Mouse (Mus musculus): Measurements from ENCODE around the gene Snapc2. TPM values are rescaled to one million over a fixed set of nuclear protein-coding genes. Genes with fewer than 3 reads are reported as not detected.
"Not testable (repeated sequence)": the region's sequence is repeated elsewhere in the genome, so short reads cannot be mapped to it uniquely, and the experiment has no call there.

Snapc2 gene
- total RNA-seq, 2 experiments from 2014 or later, result 14.4 to 14.5 TPM

DNA sequence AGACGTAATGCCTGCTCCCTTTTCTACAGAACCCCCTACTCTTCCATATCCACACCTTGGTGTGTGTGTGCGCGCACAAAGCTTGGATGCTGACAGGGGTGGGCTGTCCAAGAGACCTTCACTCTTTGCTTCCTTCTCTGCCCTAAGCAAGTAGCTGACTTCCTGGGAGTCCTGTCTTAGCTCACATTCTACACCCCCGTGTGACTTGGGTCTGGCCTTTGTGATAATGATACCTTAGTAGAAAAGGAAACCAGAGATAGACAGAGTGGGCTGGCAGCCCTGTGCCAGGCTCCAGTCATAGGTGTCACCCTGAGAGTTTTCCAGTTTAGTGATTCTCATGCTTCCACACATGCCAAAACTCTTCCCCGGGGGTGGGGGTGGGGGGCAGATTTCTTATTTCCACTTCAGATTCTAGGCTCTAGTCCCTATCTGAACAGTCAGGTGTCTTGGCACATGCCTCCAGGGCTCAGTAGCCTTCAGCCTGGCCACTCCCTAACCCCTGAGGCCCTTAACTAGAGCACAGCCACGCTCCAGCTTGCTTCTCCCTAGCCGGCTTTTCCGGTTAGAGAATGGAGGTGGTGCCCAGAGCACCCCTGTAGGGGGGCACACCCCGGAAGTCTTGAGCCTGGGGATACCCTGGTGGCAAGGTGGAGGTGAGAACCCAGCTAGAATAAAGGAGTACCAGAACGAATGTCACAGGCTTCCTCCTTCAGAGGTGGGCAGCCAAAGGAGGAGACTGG lies 22.1 kb upstream of the Snapc2 start:
- intact Hi-C loops (cut with DNase I), result loop anchor here (10.0 kb wide), 1 partner anchor 444 kb away; no protein-coding TSS in a partner anchor
- no peak for DNase-seq

DNA sequence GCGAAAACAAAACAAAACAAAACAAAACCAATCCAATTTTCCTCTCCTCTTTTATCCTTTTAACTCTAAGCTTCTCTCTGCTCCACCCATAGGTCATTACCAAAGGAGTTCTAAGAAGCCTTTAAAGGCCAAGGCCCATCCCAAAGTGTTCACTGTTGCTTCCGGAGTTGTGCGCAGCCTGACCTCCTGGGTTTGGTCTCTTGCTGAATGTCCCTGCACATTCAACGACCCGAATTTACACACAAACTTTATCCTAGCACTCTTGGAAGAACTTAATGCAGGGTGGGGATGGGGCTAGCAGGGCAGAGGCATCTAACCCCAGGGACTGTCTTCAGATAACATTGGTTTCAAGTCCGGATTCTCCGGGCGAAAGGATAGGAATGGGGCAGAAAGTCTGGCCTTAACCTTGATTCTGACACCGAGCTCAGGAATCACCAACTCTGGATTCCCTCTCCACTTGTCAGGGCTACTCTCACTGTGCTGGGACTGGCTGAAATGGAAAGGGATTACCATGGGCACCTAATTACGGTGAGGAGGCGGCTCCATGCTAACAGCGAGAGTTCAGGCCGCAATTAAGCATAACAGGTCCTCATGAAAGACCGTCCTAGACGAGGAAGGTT lies 15.0 kb upstream of the Snapc2 start:
- intact Hi-C loops (cut with DNase I), result loop anchor here (5.0 to 10.0 kb wide), 2 partner anchors 46 to 437 kb away; no protein-coding TSS in a partner anchor
- DNase-seq, result peak; percentile 29 to 40

DNA sequence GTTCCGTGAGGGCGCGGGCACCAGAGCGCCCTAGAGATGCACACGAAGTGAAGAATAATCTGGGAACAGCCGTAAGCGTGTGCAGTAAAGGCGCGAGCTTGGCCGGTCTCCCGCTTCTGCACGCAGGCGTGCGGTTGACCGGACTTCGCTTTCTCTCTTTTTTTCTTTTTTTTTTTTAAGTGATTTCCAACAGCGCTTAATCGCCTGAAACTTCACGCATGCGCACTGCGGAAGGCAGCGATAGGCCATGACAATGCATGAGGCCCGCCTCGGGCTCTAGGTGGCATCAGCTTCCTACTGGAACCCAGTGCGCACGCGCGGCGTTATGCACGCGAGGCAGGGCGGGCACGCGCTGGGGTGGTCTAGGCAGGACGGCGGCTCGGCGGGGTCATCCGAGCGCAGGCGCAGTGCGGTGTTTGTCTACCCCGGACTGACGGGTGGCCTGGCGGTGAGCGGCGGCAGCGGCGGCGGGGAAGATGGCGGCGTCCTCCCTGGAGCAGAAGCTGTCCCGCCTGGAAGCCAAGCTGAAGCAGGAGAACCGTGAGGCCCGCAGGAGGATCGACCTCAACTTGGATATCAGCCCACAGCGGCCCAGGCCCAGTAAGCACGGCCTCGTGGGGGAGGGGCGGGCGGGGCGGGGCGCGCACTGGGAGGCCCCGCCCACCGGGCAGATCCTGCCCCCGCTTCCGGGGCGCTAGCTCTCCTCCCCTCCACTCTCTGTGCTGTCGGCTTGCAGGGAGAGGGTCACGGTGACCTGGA lies 14.3 kb upstream of the Snapc2 start, which contains the start of the genes Map2k7 and Gm49320:
Gene Map2k7 (plus strand): TSS at position 307 of the 759 bp plus-strand sequence.
Gene Gm49320 (plus strand): TSS at position 432 of the 759 bp plus-strand sequence.
- intact Hi-C loops (cut with DNase I), result loop anchor here (5.0 to 10.0 kb wide), 2 partner anchors 46 to 436 kb away; no protein-coding TSS in a partner anchor
- peak; percentile 100 for DNase-seq

DNA sequence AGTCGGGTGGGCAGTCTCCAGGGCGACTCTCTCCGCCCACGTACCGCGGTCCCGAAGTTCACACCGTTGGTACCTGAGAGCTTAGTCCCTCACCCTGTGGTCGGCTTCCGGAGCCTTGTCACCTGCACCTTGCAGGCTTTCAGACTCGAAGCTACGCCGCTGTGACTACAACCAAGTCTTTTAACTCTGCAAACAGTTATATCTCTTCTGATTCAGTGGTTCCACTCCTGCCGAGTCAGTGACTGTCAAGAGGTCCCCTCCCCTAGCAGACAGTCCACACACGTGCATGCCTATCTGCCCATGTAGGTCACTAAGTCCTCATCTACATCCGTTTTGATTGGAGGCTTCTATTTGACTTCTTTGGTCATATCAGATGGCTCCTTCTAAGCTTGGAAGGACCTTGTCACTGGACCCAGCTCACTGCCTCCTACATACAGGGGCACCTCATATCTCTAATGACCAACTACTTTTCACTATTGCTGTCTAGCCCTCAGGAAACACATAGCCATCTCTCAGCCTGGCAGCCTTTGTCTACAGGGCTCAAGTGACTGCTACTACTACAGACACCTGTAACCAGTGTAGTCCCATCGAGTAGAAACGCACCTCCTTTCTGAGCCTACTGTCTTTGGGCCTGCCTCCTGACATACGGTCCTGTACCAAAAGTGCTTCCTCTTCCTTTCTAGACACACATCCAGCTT lies 13.5 kb upstream of the Snapc2 start:
- DNase-seq, result no peak
- intact Hi-C loops (cut with DNase I), result loop anchor here (5.0 to 10.0 kb wide), 2 partner anchors 47 to 435 kb away; no protein-coding TSS in a partner anchor

DNA sequence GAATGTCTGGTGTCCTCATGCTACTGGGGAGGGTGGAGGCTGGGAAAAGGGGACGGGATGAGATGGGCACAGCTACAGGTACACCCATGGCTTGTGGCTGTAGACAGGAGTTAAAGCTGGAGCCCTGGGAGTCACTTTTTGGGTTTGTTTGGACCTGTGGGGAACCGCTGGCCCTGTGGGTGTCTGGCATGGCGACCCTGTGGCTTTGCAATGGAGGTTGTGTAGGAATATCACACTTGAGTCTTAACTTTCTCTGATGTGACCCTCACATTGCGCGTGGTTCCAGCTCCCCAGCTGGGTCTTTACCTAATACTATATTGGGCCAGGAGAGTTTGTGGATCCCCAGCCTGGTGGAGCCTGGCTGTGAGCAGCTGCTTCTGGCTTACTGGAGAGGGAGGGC lies 7.8 kb upstream of the Snapc2 start:
- intact Hi-C loops (cut with DNase I), result no loop called here
- no peak for DNase-seq

DNA sequence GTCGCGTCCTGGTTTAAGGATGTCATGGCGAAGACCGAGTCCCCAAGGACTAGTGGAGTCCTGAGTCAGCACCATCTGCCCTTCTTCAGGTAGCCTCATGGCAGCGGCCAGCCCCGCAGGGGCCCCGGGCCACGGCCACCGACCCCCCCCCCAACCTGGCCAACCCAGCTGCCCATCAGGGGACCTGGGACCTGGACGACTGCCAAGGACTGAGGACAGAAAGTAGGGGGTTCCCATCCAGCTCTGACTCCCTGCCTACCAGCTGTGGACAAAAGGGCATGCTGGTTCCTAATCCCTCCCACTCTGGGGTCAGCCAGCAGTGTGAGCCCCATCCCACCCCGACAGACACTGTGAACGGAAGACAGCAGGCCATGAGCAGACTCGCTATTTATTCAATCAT lies 7.1 kb upstream of the Snapc2 start:
- intact Hi-C loops (cut with DNase I), result no loop called here
- no peak for DNase-seq

DNA sequence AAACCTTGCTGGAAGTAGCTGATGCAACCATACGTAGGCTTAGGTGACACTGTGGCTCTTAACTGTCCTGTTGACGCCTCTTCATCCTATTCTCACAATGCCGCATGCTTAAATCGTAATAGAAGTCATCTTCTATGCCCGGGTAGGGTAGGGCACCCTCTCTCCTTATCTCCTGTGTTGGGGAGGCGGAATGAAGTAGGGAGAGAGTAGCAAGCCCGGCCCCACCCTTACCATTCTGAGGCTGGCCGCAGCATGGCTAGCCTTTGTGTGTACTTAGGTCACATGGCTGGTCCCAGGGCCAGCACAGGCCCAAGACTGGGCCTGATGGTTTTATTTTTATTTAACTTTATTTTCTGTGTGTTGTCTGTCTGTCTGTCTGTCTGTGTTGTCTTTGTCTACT lies 5.6 kb upstream of the Snapc2 start:
- DNase-seq, result no peak
- intact Hi-C loops (cut with DNase I), result no loop called here

DNA sequence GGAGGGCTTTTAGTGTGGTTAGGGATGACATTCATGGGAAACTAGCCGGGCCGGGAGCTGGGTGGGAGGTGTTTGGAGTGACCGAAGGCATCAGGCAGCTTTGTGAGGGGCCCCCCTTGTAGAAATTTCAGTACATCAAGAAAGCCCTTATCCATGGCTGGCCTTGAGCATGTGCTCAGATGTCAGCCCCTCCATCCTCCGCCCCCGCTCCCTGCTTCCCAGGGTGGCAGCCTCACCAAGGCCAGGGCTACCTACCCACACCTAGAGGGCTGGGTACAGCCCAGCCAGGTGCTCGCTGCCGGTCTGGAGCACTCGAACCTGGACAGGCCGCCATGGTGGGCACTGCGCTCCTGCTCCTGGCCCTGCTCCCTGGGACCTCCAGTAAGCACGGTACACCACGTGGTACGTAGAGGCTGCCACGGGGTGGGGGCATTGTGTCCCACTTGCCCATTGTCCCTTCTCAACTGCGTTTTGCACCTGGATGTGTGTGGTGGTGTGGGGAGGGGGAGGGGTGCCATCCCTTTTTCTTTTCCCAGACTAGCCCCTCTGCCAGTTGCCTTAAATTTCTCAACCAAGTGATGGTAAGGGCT lies 4.8 kb upstream of the Snapc2 start, which contains the start of gene Tgfbr3l:
Gene Tgfbr3l (plus strand): TSS at position 264 of the 590 bp plus-strand sequence.
- no peak for DNase-seq
- intact Hi-C loops (cut with DNase I), result no loop called here

DNA sequence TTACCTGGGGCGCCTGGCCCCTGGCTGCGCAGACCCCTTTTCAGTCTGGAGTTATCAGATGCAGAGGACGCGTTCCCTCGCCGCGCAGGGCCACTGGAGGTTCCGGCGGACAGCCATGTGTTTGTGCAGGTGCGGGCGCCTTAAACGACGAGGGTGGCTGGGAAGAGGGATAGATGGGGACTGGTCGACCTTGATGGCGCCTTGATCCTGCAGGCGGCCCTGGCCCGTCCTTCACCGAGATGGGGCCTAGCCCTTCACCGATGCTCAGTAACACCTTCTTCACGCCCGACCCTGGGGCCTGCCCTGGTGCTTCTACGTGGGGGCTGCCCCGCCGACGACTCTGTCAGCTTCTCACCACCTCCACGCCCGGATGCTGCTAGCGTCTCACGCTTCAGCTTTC lies 3.7 kb upstream of the Snapc2 start:
- intact Hi-C loops (cut with DNase I), result no loop called here
- DNase-seq, result peak; percentile 43 to 57

DNA sequence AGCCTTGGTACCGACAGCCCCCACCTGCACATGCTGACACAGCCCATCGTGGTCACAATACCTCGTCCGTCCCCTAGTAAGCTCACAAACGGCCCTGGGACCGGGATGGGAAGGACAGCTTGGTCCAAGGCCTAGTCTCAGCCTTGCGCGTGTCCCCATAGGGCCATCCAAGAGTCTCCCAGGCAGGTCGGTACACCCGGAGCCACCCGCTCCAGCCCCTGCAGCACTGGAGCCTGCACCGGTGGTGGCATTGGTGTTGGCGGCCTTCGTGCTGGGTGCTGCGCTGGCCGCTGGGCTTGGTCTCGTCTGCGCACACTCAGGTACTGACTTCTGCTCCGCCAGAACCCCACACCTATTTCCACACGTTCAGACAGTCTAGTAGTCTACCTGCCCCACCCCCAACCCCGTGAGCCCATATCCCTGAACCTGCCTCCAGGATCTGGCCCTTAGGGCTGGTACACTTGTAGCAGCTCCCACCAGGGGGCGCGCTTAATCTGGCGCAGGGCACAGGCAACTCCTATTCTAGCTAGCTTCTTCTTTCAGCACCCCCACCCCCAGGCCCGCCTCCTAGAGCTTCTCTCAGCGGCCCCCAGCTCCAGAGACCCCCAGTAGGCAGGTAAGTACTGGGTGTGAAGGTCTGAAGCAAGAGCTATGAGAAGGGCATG lies 2.4 kb upstream of the Snapc2 start:
- intact Hi-C loops (cut with DNase I), result loop anchor here (2.0 to 5.0 kb wide), 2 partner anchors 58 to 72 kb away; no protein-coding TSS in a partner anchor
- peak; percentile 89 to 92 for DNase-seq

DNA sequence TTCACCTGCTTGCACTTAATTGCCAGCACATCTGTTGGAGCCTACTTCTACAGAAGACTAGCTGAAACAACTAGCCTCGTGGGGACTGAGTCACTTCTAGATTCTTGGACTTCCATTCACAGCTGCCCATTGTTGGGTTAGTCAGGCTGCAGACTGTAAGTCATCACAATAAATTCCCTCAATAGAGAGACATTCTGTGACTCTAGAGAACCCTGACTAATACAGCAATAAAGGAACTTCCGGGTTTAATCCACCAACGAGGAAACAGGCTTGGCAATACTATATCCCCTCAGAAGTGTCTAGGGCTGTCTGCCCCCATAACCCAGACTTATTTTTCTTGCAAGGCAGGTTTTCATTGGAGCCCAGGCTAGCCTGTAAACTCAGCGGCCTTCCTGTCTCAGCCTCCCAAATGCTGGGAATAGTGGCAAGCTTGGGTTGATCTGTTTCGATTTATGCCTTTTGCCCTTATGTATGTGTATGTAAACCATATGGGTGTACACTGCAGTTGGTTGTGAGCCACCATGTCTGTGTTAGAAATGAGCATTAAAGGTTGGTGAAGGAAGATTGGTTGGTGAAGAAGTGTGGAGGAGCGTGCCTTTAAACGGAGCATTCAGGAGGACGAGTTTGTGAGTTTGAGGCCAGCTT lies 642 bp upstream of the Snapc2 start:
- intact Hi-C loops (cut with DNase I), result loop anchor here (5.0 kb wide), 1 partner anchor 60 kb away; no protein-coding TSS in a partner anchor
- no peak for DNase-seq

DNA sequence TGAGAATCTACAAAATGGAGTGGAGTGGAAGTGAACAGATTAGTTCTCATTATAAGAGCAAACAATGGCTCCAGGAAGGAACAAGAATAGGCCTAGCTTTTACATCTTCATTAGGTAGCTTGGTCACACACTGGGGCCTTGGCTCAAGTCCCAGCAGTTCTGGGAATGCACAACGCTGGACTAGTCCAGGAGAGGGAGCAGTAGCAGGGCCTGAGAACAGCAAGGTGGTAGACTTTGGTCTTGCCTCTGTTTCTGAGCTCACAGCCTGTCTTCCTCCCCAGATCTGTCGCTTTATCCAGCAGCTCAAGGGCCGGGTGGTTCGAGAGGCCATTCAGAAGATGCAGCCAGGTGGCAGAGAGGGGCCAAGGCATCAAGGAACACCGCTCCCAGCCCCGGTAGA lies 1.1 kb downstream of the Snapc2 start:
- DNase-seq, result peak; percentile 53 to 69
- intact Hi-C loops (cut with DNase I), result loop anchor here (5.0 kb wide), 1 partner anchor 62 kb away; no protein-coding TSS in a partner anchor

DNA sequence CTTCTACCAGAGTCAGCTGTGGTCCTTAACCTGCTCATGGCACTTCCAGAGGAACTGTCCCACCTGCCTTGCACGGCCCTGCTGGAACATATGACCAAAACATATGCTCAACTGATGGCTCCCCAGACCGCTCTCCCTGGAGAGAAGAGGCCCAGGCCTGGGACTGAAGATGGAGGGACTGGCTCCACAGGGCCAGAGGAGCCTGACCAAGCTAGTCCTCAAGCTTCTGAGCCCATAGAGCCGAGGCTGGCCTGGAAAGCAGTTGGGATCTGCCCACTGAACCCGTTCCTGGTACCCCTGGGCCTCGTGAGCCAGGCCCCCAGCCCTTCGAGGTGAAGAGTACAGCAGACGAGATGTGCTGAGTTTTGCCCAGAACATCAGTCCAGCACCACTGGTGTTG lies 2.6 kb downstream of the Snapc2 start:
- DNase-seq; intact Hi-C loops (cut with DNase I): not testable (repeated sequence)

DNA sequence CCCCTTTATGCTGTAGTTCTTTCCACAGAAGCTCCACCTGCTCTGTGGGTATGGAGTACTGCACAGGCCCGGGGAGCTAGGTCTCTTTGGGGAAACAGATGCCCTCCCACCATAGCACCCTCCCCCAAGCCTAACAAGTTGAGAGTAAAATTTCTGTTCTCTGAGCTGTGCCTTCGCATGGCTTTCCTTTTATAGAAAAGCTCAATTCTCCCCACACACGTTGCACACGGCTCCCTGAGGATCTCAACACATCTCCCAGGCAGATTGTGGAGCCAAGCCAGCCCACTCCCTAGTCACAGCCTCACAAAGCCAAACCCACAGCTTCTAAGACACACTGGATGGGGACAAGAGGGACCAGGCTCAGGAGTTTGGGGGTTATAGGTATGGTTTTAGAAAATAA lies 4.0 kb downstream of the Snapc2 start:
- intact Hi-C loops (cut with DNase I), result no loop called here
- no peak for DNase-seq

DNA sequence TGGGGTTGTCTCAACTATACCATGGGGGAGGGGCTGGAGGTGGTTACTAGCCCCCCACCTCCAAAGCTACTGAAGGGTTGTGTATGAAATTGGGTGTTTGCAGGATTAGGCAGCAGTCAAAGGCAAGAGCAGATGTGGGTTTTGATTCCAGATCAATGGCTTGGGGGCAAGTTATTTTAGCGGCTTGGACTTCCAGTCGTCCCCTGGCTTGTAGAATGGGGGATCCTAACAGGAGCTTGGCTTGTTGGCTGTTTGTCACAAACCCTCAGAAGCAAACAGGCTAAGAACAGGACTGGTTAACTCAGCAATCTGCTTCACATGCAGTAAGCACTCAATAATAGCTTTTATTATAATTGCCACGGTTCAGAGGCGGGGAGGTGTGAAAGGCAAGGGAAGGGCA lies 4.5 kb downstream of the Snapc2 start:
- no peak for DNase-seq
- intact Hi-C loops (cut with DNase I), result no loop called here

DNA sequence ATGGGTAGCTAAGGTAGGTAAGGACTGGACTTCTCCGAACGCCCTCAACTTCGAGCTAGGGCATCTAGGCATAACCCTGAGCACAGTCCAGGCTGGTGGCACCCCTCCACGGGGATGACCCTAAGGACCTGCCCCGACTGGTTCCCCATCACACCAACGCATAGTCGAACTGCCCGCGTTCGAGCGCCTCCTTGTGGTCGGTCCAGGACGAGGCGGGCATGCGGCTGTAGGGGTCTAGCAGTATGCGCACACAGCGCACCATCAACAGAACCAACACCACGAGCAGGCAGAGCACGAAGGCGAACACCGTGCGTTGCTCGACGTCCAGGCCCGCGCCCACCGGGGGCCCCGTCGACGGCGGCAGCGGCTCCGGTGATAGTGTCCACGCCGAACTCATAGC lies 5.4 kb downstream of the Snapc2 start:
- DNase-seq, result peak; percentile 76 to 84
- intact Hi-C loops (cut with DNase I), result loop anchor here (2.0 kb wide), 1 partner anchor 117 kb away; no protein-coding TSS in a partner anchor

DNA sequence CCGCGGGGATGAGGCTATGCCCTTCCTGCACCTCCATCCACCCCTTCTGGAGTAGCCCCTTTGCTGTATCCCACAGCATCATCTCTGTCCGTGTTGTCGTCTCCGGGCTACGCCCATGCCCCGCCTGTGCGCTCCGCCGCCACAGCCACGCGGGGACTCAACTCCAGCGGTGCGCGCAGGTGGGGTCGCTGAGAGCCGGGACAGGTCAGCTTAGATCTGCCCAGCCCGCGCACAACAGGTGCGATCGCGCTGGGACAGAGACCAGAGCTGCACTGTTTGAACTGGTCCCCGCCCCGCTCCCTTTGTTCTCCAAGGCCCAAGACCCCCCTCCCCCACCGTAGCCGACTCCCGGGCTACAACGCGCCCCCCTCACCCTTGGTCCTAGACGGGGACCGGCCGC lies 5.8 kb downstream of the Snapc2 start:
- DNase-seq, result peak in 1 of 2 experiments; percentile 20
- intact Hi-C loops (cut with DNase I), result loop anchor here (2.0 kb wide), 1 partner anchor 118 kb away; no protein-coding TSS in a partner anchor

DNA sequence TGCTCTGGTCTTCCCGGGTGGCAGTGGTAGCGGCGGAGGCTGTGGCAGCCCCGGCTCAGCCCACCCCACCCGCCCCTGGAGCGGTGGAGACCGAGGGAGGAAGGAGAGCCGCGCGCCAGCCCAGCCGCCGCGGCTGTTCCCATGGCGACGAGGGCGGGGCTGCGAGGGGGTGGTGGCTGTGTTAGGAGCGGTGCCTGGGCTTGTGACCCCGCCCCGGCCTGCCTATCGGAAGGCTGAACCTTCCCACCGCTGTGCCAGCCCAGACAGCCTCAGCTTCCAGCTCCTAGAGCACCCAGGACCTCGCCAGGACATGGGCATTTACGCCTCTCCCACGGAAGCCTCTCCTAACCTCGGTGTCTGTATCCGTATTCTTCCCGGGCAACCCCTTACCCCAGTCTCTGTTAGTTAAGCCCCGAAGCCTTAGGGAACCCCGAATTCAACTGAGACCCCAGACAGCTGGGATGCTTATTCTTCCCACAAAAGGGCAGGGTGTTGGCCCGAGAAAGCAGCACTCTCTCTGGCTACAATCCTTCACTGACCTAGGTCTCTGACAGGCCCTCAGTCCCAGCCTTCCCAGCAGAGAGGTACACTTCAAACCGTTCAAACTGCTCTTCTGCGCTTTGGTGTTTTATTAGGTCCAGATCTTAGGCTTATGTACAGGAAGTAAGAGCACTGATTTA lies 6.4 kb downstream of the Snapc2 start, which contains the start of gene Ctxn1:
Gene Ctxn1 (minus strand): TSS at position 150 of the 680 bp plus-strand sequence.
- peak; percentile 97 to 98 for DNase-seq
- intact Hi-C loops (cut with DNase I), result loop anchor here (2.0 kb wide), 1 partner anchor 118 kb away; no protein-coding TSS in a partner anchor
